Mouse (Mus musculus): ENCODE data around the gene Adra2c. TPM values are rescaled to one million over a fixed set of nuclear protein-coding genes. Genes with fewer than 3 reads are reported as not detected.

Adra2c gene
- polyA plus RNA-seq (2015; fragmentation: Nextera tagmentation; extraction: Ambion mirVana) = 2.7 and 3.6 TPM in 2 replicates

GRCm38 (mm10) chr5:35278019-35278418 is at the start of gene Adra2c:
Gene Adra2c (plus strand): TSS chr5:35278319.

Other genes with a start within 250 kb of the Adra2c start
- gene Hgfac, start 236.8 kb upstream of the Adra2c start, polyA plus RNA-seq (2015; fragmentation: Nextera tagmentation; extraction: Ambion mirVana) = 0.28 TPM in 1 of 2 replicates, not detected in the other
- 10.3 and 13.5 TPM in 2 replicates for gene Dok7, start 221.6 kb upstream of the Adra2c start, polyA plus RNA-seq (2015; fragmentation: Nextera tagmentation; extraction: Ambion mirVana)
- 177 and 195 TPM in 2 replicates for gene Lrpap1, start 172.6 kb upstream of the Adra2c start, polyA plus RNA-seq (2015; fragmentation: Nextera tagmentation; extraction: Ambion mirVana)
- gene Hmx1, start 110.8 kb downstream of the Adra2c start, polyA plus RNA-seq (2015; fragmentation: Nextera tagmentation; extraction: Ambion mirVana) = not detected in 2 replicates
- 2.9 and 3.6 TPM in 2 replicates for gene Cpz, start 247.4 kb downstream of the Adra2c start, polyA plus RNA-seq (2015; fragmentation: Nextera tagmentation; extraction: Ambion mirVana)

Measured in neural tube, postnatal 0 days (tissue).